Mouse (Mus musculus) spleen, adult 2 months (tissue): ENCODE data around the gene Mical3. TPM values are rescaled to one million over a fixed set of nuclear protein-coding genes. Genes with fewer than 3 reads are reported as not detected.
A peak's percentile ranks its signal among the peaks of the same experiment; 100 is the strongest.

Source experiments
- DNase-seq, 2 experiments: peaks; one replicate each; pipeline versions ENCODE4 v3.0.0 to v3.0.0-alpha.2; 2012 to 2021; ENCODE audit warnings: low spot score in 2 of 2, low read depth in 1 of 2
- H3K27ac ChIP-seq: fragments of 200-500 bp; 2 replicates; pipeline ENCODE4 v1.5.1; 2012; ENCODE audit warnings: low read length, inconsistent platforms; ENCODE audit not compliant: insufficient read depth
- H3K27me3 ChIP-seq: fragments of 200-500 bp; 2 replicates; pipeline ENCODE4 v1.6.1; 2012; ENCODE audit warnings: mild to moderate bottlenecking, moderate library complexity, low read length, inconsistent platforms; ENCODE audit not compliant: control insufficient read depth, insufficient read depth
- H3K36me3 ChIP-seq: fragments of 200-500 bp; 2 replicates; pipeline ENCODE4 v1.6.1; 2012; ENCODE audit warnings: mild to moderate bottlenecking, low read length, inconsistent platforms; ENCODE audit not compliant: control insufficient read depth, insufficient read depth
- H3K4me1 ChIP-seq: fragments of 200-500 bp; 2 replicates; pipeline ENCODE4 v1.6.1; 2011; ENCODE audit warnings: inconsistent platforms; ENCODE audit not compliant: control insufficient read depth, insufficient read depth, insufficient read length
- H3K4me3 ChIP-seq: fragments of 200-500 bp; 2 replicates; pipeline ENCODE4 v1.5.1; 2011; ENCODE audit warnings: mild to moderate bottlenecking, inconsistent platforms; ENCODE audit not compliant: insufficient read depth, insufficient read length; ENCODE audit errors: extremely low read depth
- CTCF ChIP-seq: fragments of 200-500 bp; IDR thresholded peaks from 2 replicates; pipeline ENCODE4 v1.5.1; 2011; ENCODE audit warnings: mild to moderate bottlenecking, inconsistent platforms; ENCODE audit not compliant: insufficient read depth, insufficient read length, insufficient replicate concordance; ENCODE audit errors: extremely low read depth
- POLR2A ChIP-seq: fragments of 200-500 bp; IDR thresholded peaks from 2 replicates; pipeline ENCODE4 v1.6.1; 2011; ENCODE audit warnings: low read depth, low read length, inconsistent platforms
- WGBS: fragments of 180-500 bp; shearing (Covaris S2); methylation state at CpG from one replicate; pipeline ENCODE4 v1.1.7; 2018; 5-methylcytosine and 5-hydroxymethylcytosine counted together
- polyA plus RNA-seq: library from polyadenylated mRNA; depleted of rRNA; stranded (reverse); fragments of >200 nt; gene quantifications from 2 replicates; pipeline ENCODE4 v1.2.3, GENCODE M21; 2012

The Mical3 gene
- polyA plus RNA-seq, 1 experiment = 11.2 TPM

DNA sequence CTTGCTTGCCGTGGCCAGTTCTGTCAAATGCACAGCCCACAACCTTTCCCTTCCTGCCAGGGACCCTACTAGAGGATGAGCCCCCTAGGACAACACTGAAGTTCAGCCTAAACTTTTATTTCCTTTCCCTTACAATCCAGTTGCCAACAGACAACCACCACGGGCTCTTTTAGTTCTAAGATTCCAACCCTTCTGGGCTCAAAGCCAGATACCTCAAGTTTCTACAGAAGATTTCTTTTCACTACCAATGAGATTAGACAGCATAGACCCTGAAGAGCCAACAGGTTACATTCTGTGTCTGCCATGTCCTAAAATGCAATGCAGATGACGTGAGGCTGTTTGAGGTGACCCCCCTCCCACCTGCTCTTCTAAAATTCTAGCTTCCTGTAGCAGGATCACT is 75.3 kb downstream of the Mical3 start:
- no peaks in the 10 kb centered on the region for H3K36me3 ChIP-seq
- DNase-seq = no peak
- H3K27ac ChIP-seq = no peak overlapping the region
- H3K27me3 ChIP-seq = no peaks in the 10 kb centered on the region
- 40% methylated on average over 3 of the region's 3 CpGs for WGBS
- H3K4me1 ChIP-seq = peaks cover 20% of the 10 kb centered on the region; the same call in 1 of the 2 replicates
- no peak for TF ChIP-seq POLR2A
- TF ChIP-seq CTCF = no peak
- no peak overlapping the region for H3K4me3 ChIP-seq

DNA sequence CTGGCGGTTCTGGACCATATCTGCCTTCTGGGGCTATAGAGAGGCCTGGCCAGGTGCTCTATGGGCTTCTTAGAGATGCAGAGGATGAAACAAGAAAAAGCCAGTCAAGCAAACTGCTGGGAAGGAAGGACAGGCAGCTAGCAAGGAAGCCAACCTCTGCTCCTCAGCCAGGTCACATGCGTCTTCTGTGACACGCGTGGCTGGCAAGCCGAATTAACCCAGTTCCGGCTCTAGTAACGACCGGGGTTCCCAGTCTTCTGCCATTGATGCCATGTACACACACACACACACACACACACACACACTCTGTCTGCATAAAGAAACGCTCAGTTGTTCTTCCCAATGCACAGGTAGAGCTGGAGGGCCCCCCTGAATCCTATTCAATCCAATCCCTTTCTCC is 75.9 kb downstream of the Mical3 start:
- H3K4me1 ChIP-seq = peaks cover 20% of the 10 kb centered on the region; the same call in 1 of the 2 replicates
- no peak overlapping the region for H3K27ac ChIP-seq
- DNase-seq = no peak
- H3K4me3 ChIP-seq = no peak overlapping the region
- H3K36me3 ChIP-seq = no peaks in the 10 kb centered on the region
- no peak for TF ChIP-seq CTCF
- no peak for TF ChIP-seq POLR2A
- 93% methylated on average over 9 of the region's 9 CpGs for WGBS
- H3K27me3 ChIP-seq = no peaks in the 10 kb centered on the region

DNA sequence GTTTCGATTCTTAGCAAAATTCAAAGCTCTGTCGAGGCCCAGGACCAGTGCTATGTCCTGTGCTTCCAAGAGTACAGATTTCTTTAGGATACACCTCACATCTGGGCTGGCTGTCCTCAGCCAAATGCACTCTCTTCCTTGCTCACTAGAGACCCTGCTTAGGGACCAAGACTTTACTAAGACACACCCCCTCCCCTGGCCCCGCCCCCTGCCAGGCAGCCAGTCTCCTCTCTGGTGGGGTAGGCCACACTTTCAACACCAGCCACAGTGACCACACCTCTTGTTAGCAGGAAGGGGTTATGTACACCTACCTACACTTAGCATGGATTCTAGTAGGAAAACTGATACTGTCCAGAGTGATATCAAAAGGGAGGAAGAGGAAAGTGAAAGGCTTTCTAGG is 76.5 kb downstream of the Mical3 start:
- no peak overlapping the region for H3K4me3 ChIP-seq
- 89% methylated on average over 3 of the region's 3 CpGs for WGBS
- TF ChIP-seq POLR2A (no peak), CTCF (no peak)
- no peak overlapping the region for H3K27ac ChIP-seq
- H3K4me1 ChIP-seq = peaks cover 20% of the 10 kb centered on the region; the same call in 1 of the 2 replicates
- no peaks in the 10 kb centered on the region for H3K27me3 ChIP-seq
- no peak for DNase-seq
- H3K36me3 ChIP-seq = no peaks in the 10 kb centered on the region

DNA sequence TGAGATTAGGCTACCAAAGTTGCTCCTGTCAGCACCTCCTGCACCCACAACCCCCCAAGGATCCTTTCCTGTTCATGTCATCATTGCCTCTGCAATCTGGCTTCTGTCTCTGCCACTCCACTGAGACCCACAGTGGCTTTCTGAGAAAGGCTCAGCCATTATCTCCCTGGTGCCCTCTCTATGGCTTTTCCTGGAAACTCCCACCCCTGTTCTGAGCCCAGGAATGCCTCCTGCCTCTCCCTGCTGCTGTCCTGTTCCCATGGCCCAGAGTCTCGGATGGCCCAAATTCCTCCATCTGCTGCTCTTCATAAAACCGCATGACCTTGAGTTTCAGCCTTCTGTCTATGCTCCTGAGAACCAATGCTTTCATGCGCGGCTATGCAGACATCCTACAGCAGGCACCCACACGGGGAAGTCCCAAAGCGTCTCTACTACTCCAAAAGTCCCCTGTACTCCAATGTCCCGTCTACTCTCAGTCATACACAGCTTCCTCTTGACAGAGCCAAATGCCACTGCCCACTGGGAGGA is 77.2 kb downstream of the Mical3 start:
- H3K4me3 ChIP-seq = no peak overlapping the region
- WGBS = 37% methylated on average over 7 of the region's 7 CpGs
- peaks cover 20% of the 10 kb centered on the region; the same call in 1 of the 2 replicates for H3K4me1 ChIP-seq
- DNase-seq = peak in 1 of 2 experiments; percentile 21
- 0 out of 2 replicates have a peak overlapping the region, but pooled peaks have one; percentile 0 for H3K27ac ChIP-seq
- TF ChIP-seq CTCF (no peak), POLR2A (no peak)
- no peaks in the 10 kb centered on the region for H3K36me3 ChIP-seq
- no peaks in the 10 kb centered on the region for H3K27me3 ChIP-seq

DNA sequence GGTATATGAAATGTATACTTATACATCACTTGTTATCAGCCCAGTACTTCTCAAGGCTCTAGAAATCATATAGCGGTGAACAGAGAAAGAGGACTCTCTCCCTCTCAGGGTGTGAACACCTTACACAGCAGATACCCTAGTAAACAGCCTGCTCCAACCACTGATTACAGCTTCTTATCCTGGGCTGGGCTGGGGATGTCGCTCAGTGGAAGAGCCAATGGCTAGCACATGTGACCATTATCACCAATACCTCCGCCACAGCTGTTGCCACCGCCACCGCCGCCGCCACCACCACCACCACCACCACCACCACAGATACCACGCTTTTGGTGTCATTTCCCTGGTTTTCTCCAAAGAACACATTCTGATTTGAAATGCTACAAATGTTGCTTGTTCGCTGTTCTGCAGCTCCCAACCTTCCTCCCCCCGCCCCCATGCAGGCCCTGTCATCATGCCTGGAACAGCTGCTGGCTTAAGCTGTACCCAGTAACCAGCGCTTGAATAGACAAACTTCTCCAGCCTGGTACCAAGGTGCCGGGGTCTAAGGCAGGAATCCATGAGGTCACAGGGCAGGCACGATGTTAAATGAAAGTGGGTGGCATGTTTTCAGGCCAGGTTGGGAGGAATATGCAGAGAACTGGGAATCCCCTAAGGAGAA is 78.7 kb downstream of the Mical3 start:
- H3K27ac ChIP-seq = no peak overlapping the region
- H3K4me1 ChIP-seq = peaks cover 11% of the 10 kb centered on the region; the same call in 1 of the 2 replicates
- 87% methylated on average over 13 of the region's 13 CpGs for WGBS
- no peak for DNase-seq
- no peaks in the 10 kb centered on the region for H3K27me3 ChIP-seq
- H3K36me3 ChIP-seq = no peaks in the 10 kb centered on the region
- H3K4me3 ChIP-seq = no peak overlapping the region
- TF ChIP-seq POLR2A = no peak
- TF ChIP-seq CTCF = no peak

DNA sequence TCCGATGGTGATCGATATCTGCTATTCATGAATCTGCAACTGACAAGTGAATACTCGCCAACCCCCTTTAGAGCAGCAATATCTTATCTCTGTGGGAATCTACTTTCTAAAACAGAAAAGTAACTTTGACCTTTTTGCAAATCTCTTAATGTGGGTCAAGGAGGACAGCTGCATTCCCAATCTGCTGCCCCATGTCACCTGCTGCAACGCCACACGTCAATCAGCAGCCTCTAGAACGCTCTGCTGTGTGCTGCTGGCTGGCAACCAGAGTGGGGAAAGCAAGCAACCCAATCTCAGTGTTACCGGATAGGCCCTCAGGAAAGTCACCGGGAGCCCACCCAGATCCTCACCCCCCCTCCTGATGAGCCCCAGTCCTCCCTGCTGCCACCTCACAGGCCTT is 79.4 kb downstream of the Mical3 start:
- H3K36me3 ChIP-seq = no peaks in the 10 kb centered on the region
- no peaks in the 10 kb centered on the region for H3K27me3 ChIP-seq
- TF ChIP-seq CTCF (no peak), POLR2A (no peak)
- peaks cover 10% of the 10 kb centered on the region; the same call in 1 of the 2 replicates for H3K4me1 ChIP-seq
- 92% methylated on average over 8 of the region's 8 CpGs for WGBS
- H3K27ac ChIP-seq = no peak overlapping the region
- H3K4me3 ChIP-seq = no peak overlapping the region
- no peak for DNase-seq

DNA sequence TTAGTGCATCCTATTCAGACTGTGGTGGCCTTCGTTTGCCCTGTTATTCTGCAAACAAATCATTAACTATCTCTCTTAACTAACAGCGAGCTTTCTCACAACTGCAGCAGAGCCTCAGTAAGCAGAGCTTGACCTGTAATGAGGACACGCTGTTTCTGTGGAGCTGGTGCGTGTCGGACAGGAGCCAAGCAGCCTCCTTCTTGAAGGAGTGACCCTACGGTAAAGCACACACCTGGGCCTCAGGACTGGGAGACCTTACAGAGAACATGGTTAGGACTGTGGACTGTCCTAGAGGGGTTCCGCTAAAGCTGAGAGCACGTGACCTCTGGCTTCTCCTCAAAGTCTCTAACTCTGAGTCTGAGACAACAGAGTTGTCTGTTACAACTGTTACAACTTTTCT is 82.1 kb downstream of the Mical3 start:
- H3K27ac ChIP-seq = no peak overlapping the region
- DNase-seq = no peak
- 95% methylated on average over 8 of the region's 8 CpGs for WGBS
- H3K4me1 ChIP-seq = peaks cover 5% of the 10 kb centered on the region; the same call in 1 of the 2 replicates
- H3K27me3 ChIP-seq = no peaks in the 10 kb centered on the region
- no peaks in the 10 kb centered on the region for H3K36me3 ChIP-seq
- TF ChIP-seq CTCF (no peak), POLR2A (no peak)
- no peak overlapping the region for H3K4me3 ChIP-seq
